Mouse (Mus musculus) midbrain, embryonic 10.5 days (tissue): ENCODE measurements around the gene Utp4. TPM values are rescaled to one million over a fixed set of nuclear protein-coding genes. Genes with fewer than 3 reads are reported as not detected.

ENCODE experiments used
- DNase-seq: peaks from one replicate; pipeline ENCODE4 v3.0.0-alpha.2; 2017; ENCODE audit warnings: low spot score
- H3K27ac ChIP-seq: fragments of 300-500 bp; sonication (generic); replicated peaks from 2 replicates; pipeline ENCODE4 v1.5.1; 2016; ENCODE audit warnings: mild to moderate bottlenecking
- H3K27me3 ChIP-seq: fragments of 300-500 bp; sonication (generic); 2 replicates; pipeline ENCODE4 v1.6.1; 2016; ENCODE audit warnings: low read depth, mild to moderate bottlenecking; ENCODE audit not compliant: poor library complexity, severe bottlenecking
- H3K36me3 ChIP-seq: fragments of 300-500 bp; sonication (generic); 2 replicates; pipeline ENCODE4 v1.6.1; 2016; ENCODE audit warnings: mild to moderate bottlenecking, moderate library complexity
- H3K4me1 ChIP-seq: fragments of 300-500 bp; sonication (generic); 2 replicates; pipeline ENCODE4 v1.6.1; 2016
- H3K4me3 ChIP-seq: fragments of 300-500 bp; sonication (generic); 2 replicates; pipeline ENCODE4 v1.5.1; 2016; ENCODE audit warnings: mild to moderate bottlenecking, moderate library complexity
- H3K9me3 ChIP-seq: fragments of 300-500 bp; sonication (generic); replicated peaks from 2 replicates; pipeline ENCODE4 v1.6.1; 2016; ENCODE audit warnings: mild to moderate bottlenecking
- WGBS: fragments of 180-500 bp; shearing (Covaris S2); methylation state at CpG from one replicate; pipeline ENCODE4 v1.1.7; 2016; 5-methylcytosine and 5-hydroxymethylcytosine counted together
- polyA plus RNA-seq: library from polyadenylated mRNA; unstranded; fragments of >200 nt; fragmentation: Nextera tagmentation; extraction: Ambion mirVana; gene quantifications from 2 replicates; pipeline ENCODE4 v1.2.1, GENCODE M21; 2016

The Utp4 gene
- polyA plus RNA-seq, 1 experiment from 2014 or later, result 93.7 TPM

GRCm38 (mm10) chr8:106934226-106934977, 41.0 kb downstream of the Utp4 start:
- Histone ChIP-seq H3K9me3 (no peaks in the 10 kb centered on the region), H3K27ac (no peak overlapping the region), H3K4me1 (peaks cover 31% of the 10 kb centered on the region), H3K4me3 (no peak overlapping the region), H3K27me3 (peaks cover 35% of the 10 kb centered on the region), H3K36me3 (no peaks in the 10 kb centered on the region)
- no peak for DNase-seq
- 79% methylated on average over 16 of the region's 16 CpGs for whole genome bisulfite sequencing

GRCm38 (mm10) chr8:106935324-106935869, 42.0 kb downstream of the Utp4 start, which contains the start of gene Sntb2:
Gene Sntb2 (plus strand): TSS chr8:106935750.
- under 1% methylated on average over 41 of the region's 41 CpGs for WGBS
- H3K4me1 ChIP-seq, result peaks cover 31% of the 10 kb centered on the region
- peak; percentile 95 for DNase-seq

GRCm38 (mm10) chr8:106935899-106936477, 42.6 kb downstream of the Utp4 start:
- under 1% methylated on average over 69 of the region's 76 CpGs for WGBS
- peak; percentile 72 for DNase-seq
- peak overlapping the region; percentile 88 for H3K4me3 ChIP-seq
- peak overlapping the region; percentile 94 for H3K27ac ChIP-seq
- H3K36me3 ChIP-seq, result no peaks in the 10 kb centered on the region
- peaks cover 31% of the 10 kb centered on the region for H3K4me1 ChIP-seq
- no peaks in the 10 kb centered on the region for H3K9me3 ChIP-seq
- peaks cover 35% of the 10 kb centered on the region for H3K27me3 ChIP-seq

More at GRCm38 (mm10) chr8:106935324-106935869, 42.0 kb downstream of the Utp4 start, which contains the start of gene Sntb2:
- H3K36me3 ChIP-seq, result no peaks in the 10 kb centered on the region
- no peaks in the 10 kb centered on the region for H3K9me3 ChIP-seq
- peak within 1 kb of the TSS; percentile 94 for H3K27ac ChIP-seq
- H3K27me3 ChIP-seq, result peaks cover 35% of the 10 kb centered on the region
- H3K4me3 ChIP-seq, result peak within 1 kb of the TSS; percentile 88

GRCm38 (mm10) chr8:106936478-106937051, 43.1 kb downstream of the Utp4 start:
- peak overlapping the region; percentile 88 for H3K4me3 ChIP-seq
- no peaks in the 10 kb centered on the region for H3K9me3 ChIP-seq
- WGBS, result 2% methylated on average over 26 of the region's 26 CpGs
- peaks cover 31% of the 10 kb centered on the region for H3K4me1 ChIP-seq
- peak overlapping the region; percentile 94 for H3K27ac ChIP-seq
- peaks cover 29% of the 10 kb centered on the region for H3K27me3 ChIP-seq
- H3K36me3 ChIP-seq, result no peaks in the 10 kb centered on the region
- peak; percentile 58 for DNase-seq

- H3K27me3 ChIP-seq, result peaks cover 23% of the 10 kb centered on the region
- H3K4me3 ChIP-seq, result peak overlapping the region; percentile 88
- WGBS, result 55% methylated on average over 14 of the region's 14 CpGs
- peaks cover 30% of the 10 kb centered on the region for H3K4me1 ChIP-seq
- H3K27ac ChIP-seq, result peak overlapping the region; percentile 94
- DNase-seq, result no peak
- no peaks in the 10 kb centered on the region for H3K36me3 ChIP-seq
- H3K9me3 ChIP-seq, result no peaks in the 10 kb centered on the region
Observed at GRCm38 (mm10) chr8:106937081-106937800, 43.8 kb downstream of the Utp4 start.

GRCm38 (mm10) chr8:106941806-106942205, 48.4 kb downstream of the Utp4 start:
- H3K4me3 ChIP-seq, result no peak overlapping the region
- DNase-seq, result no peak

GRCm38 (mm10) chr8:106943874-106944418, 50.5 kb downstream of the Utp4 start:
- H3K4me3 ChIP-seq, result no peak overlapping the region
- H3K36me3 ChIP-seq, result 0 out of 2 replicates have a peak, but pooled peaks cover 7% of the 10 kb centered on the region
- H3K27me3 ChIP-seq, result no peaks in the 10 kb centered on the region
- DNase-seq, result no peak
- H3K27ac ChIP-seq, result no peak overlapping the region
- 85% methylated on average over 3 of the region's 3 CpGs for WGBS
- no peaks in the 10 kb centered on the region for H3K9me3 ChIP-seq
- no peaks in the 10 kb centered on the region for H3K4me1 ChIP-seq

More at GRCm38 (mm10) chr8:106941806-106942205, 48.4 kb downstream of the Utp4 start:
- Histone ChIP-seq H3K4me1 (peaks cover 14% of the 10 kb centered on the region), H3K27ac (no peak overlapping the region), H3K9me3 (no peaks in the 10 kb centered on the region), H3K36me3 (0 out of 2 replicates have a peak, but pooled peaks cover 7% of the 10 kb centered on the region), H3K27me3 (no peaks in the 10 kb centered on the region)
- WGBS, result 97% methylated on average over 3 of the region's 3 CpGs

- Histone ChIP-seq H3K9me3 (no peaks in the 10 kb centered on the region), H3K4me3 (no peak overlapping the region), H3K27me3 (no peaks in the 10 kb centered on the region), H3K36me3 (0 out of 2 replicates have a peak, but pooled peaks cover 7% of the 10 kb centered on the region), H3K4me1 (no peaks in the 10 kb centered on the region), H3K27ac (no peak overlapping the region)
- 76% methylated on average over 3 of the region's 3 CpGs for WGBS
- no peak for DNase-seq
Observed at GRCm38 (mm10) chr8:106944756-106945155, 51.3 kb downstream of the Utp4 start.

GRCm38 (mm10) chr8:106948678-106949243, 55.3 kb downstream of the Utp4 start:
- H3K4me1 ChIP-seq, result no peaks in the 10 kb centered on the region
- H3K9me3 ChIP-seq, result no peaks in the 10 kb centered on the region
- DNase-seq, result no peak
- no peak overlapping the region for H3K27ac ChIP-seq
- 83% methylated on average over 3 of the region's 3 CpGs for WGBS
- H3K4me3 ChIP-seq, result no peak overlapping the region
- H3K36me3 ChIP-seq, result 0 out of 2 replicates have a peak, but pooled peaks cover 3% of the 10 kb centered on the region
- no peaks in the 10 kb centered on the region for H3K27me3 ChIP-seq

- H3K4me1 ChIP-seq, result no peaks in the 10 kb centered on the region
- no peaks in the 10 kb centered on the region for H3K27me3 ChIP-seq
- H3K36me3 ChIP-seq, result no peaks in the 10 kb centered on the region
- no peak for DNase-seq
- H3K27ac ChIP-seq, result no peak overlapping the region
- WGBS, result 83% methylated on average over 4 of the region's 4 CpGs
- no peak overlapping the region for H3K4me3 ChIP-seq
- H3K9me3 ChIP-seq, result no peaks in the 10 kb centered on the region
Observed at GRCm38 (mm10) chr8:106951707-106952106, 58.3 kb downstream of the Utp4 start.

- Histone ChIP-seq H3K36me3 (no peaks in the 10 kb centered on the region), H3K4me3 (no peak overlapping the region), H3K4me1 (no peaks in the 10 kb centered on the region), H3K27ac (no peak overlapping the region), H3K27me3 (no peaks in the 10 kb centered on the region), H3K9me3 (no peaks in the 10 kb centered on the region)
- DNase-seq, result no peak
- 92% methylated on average over 4 of the region's 4 CpGs for WGBS
Observed at GRCm38 (mm10) chr8:106953571-106953970, 60.1 kb downstream of the Utp4 start.

GRCm38 (mm10) chr8:106957086-106957485, 63.6 kb downstream of the Utp4 start:
- H3K36me3 ChIP-seq, result no peaks in the 10 kb centered on the region
- 89% methylated on average over 3 of the region's 3 CpGs for WGBS
- H3K4me1 ChIP-seq, result no peaks in the 10 kb centered on the region

More at GRCm38 (mm10) chr8:106957086-106957485, 63.6 kb downstream of the Utp4 start:
- H3K4me3 ChIP-seq, result no peak overlapping the region
- no peaks in the 10 kb centered on the region for H3K9me3 ChIP-seq
- no peak overlapping the region for H3K27ac ChIP-seq
- no peak for DNase-seq
- no peaks in the 10 kb centered on the region for H3K27me3 ChIP-seq
